Mouse (Mus musculus): ENCODE measurements around the gene Eng. TPM values are rescaled to one million over a fixed set of nuclear protein-coding genes. Genes with fewer than 3 reads are reported as not detected.

Gene Eng
- polyA plus RNA-seq, 1 experiment from 2014 or later = 55.9 TPM

- Histone ChIP-seq H3K36me3 (ENCODE audit: control insufficient read depth, insufficient read depth, low read length) (peaks cover 34% of the 10 kb centered on the region), H3K27ac (ENCODE audit: low read depth, low read length) (no peak overlapping the region), H3K4me2 (replicated peaks; ENCODE audit: low read depth, low read length) (no peak overlapping the region), H3K9me3 (ENCODE audit: control insufficient read depth, low read length) (no peaks in the 10 kb centered on the region), H3K4me3 (ENCODE audit: low read length) (no peak overlapping the region), H3K9ac (ENCODE audit: low read depth, low read length) (no peak overlapping the region), H3K27me3 (ENCODE audit: control insufficient read depth, insufficient read depth, low read length) (no peaks in the 10 kb centered on the region), H3K4me1 (ENCODE audit: control insufficient read depth, insufficient read depth, low read length) (no peaks in the 10 kb centered on the region)
- 85% methylated on average over 14 of the region's 14 CpGs for WGBS
- no peak for ATAC-seq (ENCODE audit: low FRiP score, low TSS enrichment)
Observed at GRCm38 (mm10) chr2:32700966-32701743, 54.8 kb downstream of the Eng start.

GRCm38 (mm10) chr2:32703046-32703445 is 56.7 kb downstream of the Eng start:
- Histone ChIP-seq H3K4me2 (replicated peaks; ENCODE audit: low read depth, low read length) (no peak overlapping the region), H3K27me3 (ENCODE audit: control insufficient read depth, insufficient read depth, low read length) (no peaks in the 10 kb centered on the region), H3K4me3 (ENCODE audit: low read length) (no peak overlapping the region), H3K27ac (ENCODE audit: low read depth, low read length) (no peak overlapping the region), H3K4me1 (ENCODE audit: control insufficient read depth, insufficient read depth, low read length) (no peaks in the 10 kb centered on the region), H3K36me3 (ENCODE audit: control insufficient read depth, insufficient read depth, low read length) (peaks cover 52% of the 10 kb centered on the region), H3K9ac (ENCODE audit: low read depth, low read length) (no peak overlapping the region), H3K9me3 (ENCODE audit: control insufficient read depth, low read length) (no peaks in the 10 kb centered on the region)
- ATAC-seq (ENCODE audit: low FRiP score, low TSS enrichment) = no peak
- 89% methylated on average over 8 of the region's 8 CpGs for WGBS

- Histone ChIP-seq H3K27me3 (ENCODE audit: control insufficient read depth, insufficient read depth, low read length) (no peaks in the 10 kb centered on the region), H3K27ac (ENCODE audit: low read depth, low read length) (no peak within 1 kb of the TSS), H3K36me3 (ENCODE audit: control insufficient read depth, insufficient read depth, low read length) (peaks cover 60% of the 10 kb centered on the region), H3K9me3 (ENCODE audit: control insufficient read depth, low read length) (no peaks in the 10 kb centered on the region), H3K4me2 (replicated peaks; ENCODE audit: low read depth, low read length) (no peak within 1 kb of the TSS), H3K9ac (ENCODE audit: low read depth, low read length) (no peak within 1 kb of the TSS), H3K4me1 (ENCODE audit: control insufficient read depth, insufficient read depth, low read length) (no peaks in the 10 kb centered on the region), H3K4me3 (ENCODE audit: low read length) (no peak within 1 kb of the TSS)
- WGBS = 57% methylated on average over 2 of the region's 2 CpGs
- peak; percentile 47; the same call in 1 of the 2 replicates for ATAC-seq (ENCODE audit: low FRiP score, low TSS enrichment)
Observed at GRCm38 (mm10) chr2:32704021-32704421, 57.6 kb downstream of the Eng start, which contains the start of gene Fpgs. Gene Fpgs, minus strand, starts transcription at chr2:32704145.

- H3K27me3 ChIP-seq (ENCODE audit: control insufficient read depth, insufficient read depth, low read length) = no peaks in the 10 kb centered on the region
- no peaks in the 10 kb centered on the region for H3K4me1 ChIP-seq (ENCODE audit: control insufficient read depth, insufficient read depth, low read length)
- 90% methylated on average over 7 of the region's 7 CpGs for WGBS
- no peak overlapping the region for H3K4me2 ChIP-seq (replicated peaks; ENCODE audit: low read depth, low read length)
- no peak overlapping the region for H3K27ac ChIP-seq (ENCODE audit: low read depth, low read length)
- no peak overlapping the region for H3K9ac ChIP-seq (ENCODE audit: low read depth, low read length)
- ATAC-seq (ENCODE audit: low FRiP score, low TSS enrichment) = no peak
- no peaks in the 10 kb centered on the region for H3K9me3 ChIP-seq (ENCODE audit: control insufficient read depth, low read length)
- H3K36me3 ChIP-seq (ENCODE audit: control insufficient read depth, insufficient read depth, low read length) = peaks cover 70% of the 10 kb centered on the region
- H3K4me3 ChIP-seq (ENCODE audit: low read length) = no peak overlapping the region
Observed at GRCm38 (mm10) chr2:32705018-32705417, 58.6 kb downstream of the Eng start.

- H3K36me3 ChIP-seq (ENCODE audit: control insufficient read depth, insufficient read depth, low read length) = peaks cover 85% of the 10 kb centered on the region
- WGBS = 91% methylated on average over 6 of the region's 6 CpGs
- H3K9me3 ChIP-seq (ENCODE audit: control insufficient read depth, low read length) = no peaks in the 10 kb centered on the region
- no peak overlapping the region for H3K4me2 ChIP-seq (replicated peaks; ENCODE audit: low read depth, low read length)
- no peak overlapping the region for H3K27ac ChIP-seq (ENCODE audit: low read depth, low read length)
- H3K4me1 ChIP-seq (ENCODE audit: control insufficient read depth, insufficient read depth, low read length) = peaks cover 6% of the 10 kb centered on the region
- no peak overlapping the region for H3K9ac ChIP-seq (ENCODE audit: low read depth, low read length)
- no peak overlapping the region for H3K4me3 ChIP-seq (ENCODE audit: low read length)
- no peak for ATAC-seq (ENCODE audit: low FRiP score, low TSS enrichment)
- H3K27me3 ChIP-seq (ENCODE audit: control insufficient read depth, insufficient read depth, low read length) = no peaks in the 10 kb centered on the region
Observed at GRCm38 (mm10) chr2:32706971-32707370, 60.6 kb downstream of the Eng start.

GRCm38 (mm10) chr2:32708643-32709042 is 62.2 kb downstream of the Eng start:
- 47% methylated on average over 3 of the region's 3 CpGs for WGBS
- Histone ChIP-seq H3K4me2 (replicated peaks; ENCODE audit: low read depth, low read length) (no peak overlapping the region), H3K27ac (ENCODE audit: low read depth, low read length) (no peak overlapping the region), H3K27me3 (ENCODE audit: control insufficient read depth, insufficient read depth, low read length) (no peaks in the 10 kb centered on the region), H3K4me1 (ENCODE audit: control insufficient read depth, insufficient read depth, low read length) (peaks cover 6% of the 10 kb centered on the region), H3K4me3 (ENCODE audit: low read length) (no peak overlapping the region), H3K36me3 (ENCODE audit: control insufficient read depth, insufficient read depth, low read length) (peaks cover 75% of the 10 kb centered on the region), H3K9me3 (ENCODE audit: control insufficient read depth, low read length) (no peaks in the 10 kb centered on the region), H3K9ac (ENCODE audit: low read depth, low read length) (no peak overlapping the region)
- no peak for ATAC-seq (ENCODE audit: low FRiP score, low TSS enrichment)

- Histone ChIP-seq H3K4me2 (replicated peaks; ENCODE audit: low read depth, low read length) (no peak overlapping the region), H3K4me3 (ENCODE audit: low read length) (no peak overlapping the region), H3K27me3 (ENCODE audit: control insufficient read depth, insufficient read depth, low read length) (no peaks in the 10 kb centered on the region), H3K4me1 (ENCODE audit: control insufficient read depth, insufficient read depth, low read length) (peaks cover 12% of the 10 kb centered on the region), H3K36me3 (ENCODE audit: control insufficient read depth, insufficient read depth, low read length) (peaks cover 66% of the 10 kb centered on the region), H3K9me3 (ENCODE audit: control insufficient read depth, low read length) (no peaks in the 10 kb centered on the region), H3K9ac (ENCODE audit: low read depth, low read length) (no peak overlapping the region), H3K27ac (ENCODE audit: low read depth, low read length) (no peak overlapping the region)
- ATAC-seq (ENCODE audit: low FRiP score, low TSS enrichment) = no peak
- 93% methylated on average over 20 of the region's 20 CpGs for WGBS
Observed at GRCm38 (mm10) chr2:32709521-32710137, 63.2 kb downstream of the Eng start.

GRCm38 (mm10) chr2:32710425-32710824 is 64.0 kb downstream of the Eng start:
- no peaks in the 10 kb centered on the region for H3K9me3 ChIP-seq (ENCODE audit: control insufficient read depth, low read length)
- H3K4me3 ChIP-seq (ENCODE audit: low read length) = no peak overlapping the region
- 87% methylated on average over 5 of the region's 5 CpGs for WGBS
- no peak overlapping the region for H3K27ac ChIP-seq (ENCODE audit: low read depth, low read length)
- no peak for ATAC-seq (ENCODE audit: low FRiP score, low TSS enrichment)
- no peak overlapping the region for H3K9ac ChIP-seq (ENCODE audit: low read depth, low read length)
- no peak overlapping the region for H3K4me2 ChIP-seq (replicated peaks; ENCODE audit: low read depth, low read length)
- no peaks in the 10 kb centered on the region for H3K27me3 ChIP-seq (ENCODE audit: control insufficient read depth, insufficient read depth, low read length)
- H3K36me3 ChIP-seq (ENCODE audit: control insufficient read depth, insufficient read depth, low read length) = peaks cover 58% of the 10 kb centered on the region
- H3K4me1 ChIP-seq (ENCODE audit: control insufficient read depth, insufficient read depth, low read length) = peaks cover 12% of the 10 kb centered on the region

Measured in kidney, embryonic 14.5 days (tissue).